Mouse (Mus musculus) retina, postnatal 7 days (tissue): ENCODE results near the gene Rep15.

Source experiments
- DNase-seq: peaks from one replicate; pipeline ENCODE4 v3.0.0-alpha.2; 2012; ENCODE audit warnings: low read depth, low spot score

Rep15 gene

DNA sequence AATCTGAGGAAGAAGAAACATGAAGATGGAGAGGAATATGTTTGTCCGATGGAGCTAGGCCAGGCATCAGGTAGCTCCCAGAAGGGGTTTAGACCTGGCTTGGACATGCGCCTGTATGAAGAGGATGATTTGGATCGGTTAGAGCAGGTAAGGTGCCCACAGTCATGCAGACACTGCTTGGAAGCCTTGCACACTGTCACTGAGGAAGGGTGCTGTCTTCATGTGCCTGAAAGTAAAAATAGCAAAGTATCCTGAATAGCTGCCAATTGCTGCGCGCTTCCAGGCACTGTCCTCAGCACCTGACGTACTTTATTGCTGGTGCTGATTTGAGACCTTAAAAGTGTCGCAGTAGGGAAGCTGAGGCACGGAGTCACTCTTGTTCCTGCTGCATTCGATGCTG is 2.8 kb upstream of the Rep15 start:
- DNase-seq, result no peak

DNA sequence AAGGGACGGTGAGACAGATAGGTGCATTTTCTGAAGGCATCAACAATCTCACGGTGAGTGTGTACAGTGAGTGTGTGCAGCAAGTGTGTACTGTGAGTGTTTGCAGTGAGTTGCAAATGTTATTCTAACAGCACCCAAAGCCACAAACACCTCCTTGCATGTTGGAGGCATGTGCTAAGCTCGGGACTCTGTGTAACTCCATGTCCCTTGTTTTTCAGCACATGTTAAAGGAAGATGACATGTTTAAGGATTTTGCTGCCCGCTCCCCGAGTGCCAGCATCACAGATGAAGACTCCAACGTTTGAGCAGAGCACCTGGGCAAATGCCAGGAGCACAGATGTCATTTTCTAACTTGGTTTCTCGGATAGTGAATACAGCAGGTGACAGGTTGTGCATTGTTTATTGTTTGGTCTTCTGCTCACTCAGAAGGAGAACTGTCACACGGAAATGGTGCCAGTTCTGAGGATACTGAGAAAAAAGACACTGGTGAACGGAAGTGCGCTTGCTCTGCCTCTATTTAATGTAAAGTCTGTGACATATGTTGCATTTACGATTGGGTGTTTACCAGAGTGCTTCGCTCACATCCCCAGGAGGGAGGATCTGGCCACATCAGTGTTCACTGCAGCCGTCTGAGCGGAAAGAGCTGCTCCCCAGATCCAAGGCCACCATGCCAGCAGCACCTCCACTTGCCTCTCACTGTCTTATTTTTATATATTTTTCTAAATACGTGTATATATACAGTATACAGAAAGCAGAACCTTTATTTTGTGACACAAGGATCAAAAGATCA is 2.1 kb upstream of the Rep15 start:
- DNase-seq, result no peak

DNA sequence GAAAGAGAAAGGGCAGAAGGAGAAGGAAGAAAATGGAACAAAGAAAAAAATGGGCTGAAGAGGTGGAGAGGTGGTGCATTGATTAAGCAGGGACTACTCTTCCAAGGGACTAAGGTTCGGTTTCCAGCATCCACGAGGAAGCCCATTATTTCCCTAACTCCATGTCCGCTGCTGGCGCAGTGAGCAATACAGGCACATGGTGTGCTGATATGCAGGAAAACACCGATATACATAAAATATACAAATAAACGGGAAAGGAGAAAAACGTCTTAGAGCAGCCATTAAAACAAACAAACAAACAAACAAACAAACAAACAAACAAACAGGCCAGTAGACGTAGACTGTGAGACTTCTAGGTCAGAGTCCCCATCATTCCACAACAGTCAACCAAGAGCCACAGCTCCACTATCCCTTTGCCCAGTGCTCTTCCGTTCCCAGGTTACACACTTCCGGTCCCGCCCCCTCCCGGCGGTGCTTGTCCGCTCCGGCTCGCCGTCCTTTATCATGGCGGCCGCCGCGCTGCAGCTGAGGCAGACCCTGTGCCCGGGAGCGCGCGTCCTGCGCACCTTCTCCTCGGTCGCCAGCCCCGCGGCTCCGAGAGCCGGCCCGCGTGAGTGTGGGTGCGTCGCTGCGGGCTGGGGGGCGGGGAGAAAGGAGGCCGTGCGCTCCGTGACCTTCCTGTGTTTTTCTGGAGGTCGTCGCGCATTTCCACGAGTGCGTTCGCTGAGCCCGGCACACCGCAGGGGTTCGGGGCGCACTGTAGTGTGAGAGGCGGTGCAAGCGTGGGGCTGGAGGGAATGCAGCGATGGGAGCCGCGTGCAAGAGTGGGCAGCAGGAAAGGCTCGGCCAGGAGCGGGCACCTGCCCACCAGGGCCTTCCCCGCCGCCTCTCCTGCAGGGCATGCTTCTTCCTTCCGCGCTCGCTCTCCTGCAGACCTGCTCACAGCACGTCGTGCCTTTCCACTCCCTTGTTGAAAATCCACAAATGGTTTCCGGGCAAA is 10.2 kb downstream of the Rep15 start, which contains the start of gene Mrps35:
TSS of gene Mrps35 (plus strand) at position 474 of the 1,000 bp plus-strand sequence.
- peak; percentile 83 for DNase-seq

DNA sequence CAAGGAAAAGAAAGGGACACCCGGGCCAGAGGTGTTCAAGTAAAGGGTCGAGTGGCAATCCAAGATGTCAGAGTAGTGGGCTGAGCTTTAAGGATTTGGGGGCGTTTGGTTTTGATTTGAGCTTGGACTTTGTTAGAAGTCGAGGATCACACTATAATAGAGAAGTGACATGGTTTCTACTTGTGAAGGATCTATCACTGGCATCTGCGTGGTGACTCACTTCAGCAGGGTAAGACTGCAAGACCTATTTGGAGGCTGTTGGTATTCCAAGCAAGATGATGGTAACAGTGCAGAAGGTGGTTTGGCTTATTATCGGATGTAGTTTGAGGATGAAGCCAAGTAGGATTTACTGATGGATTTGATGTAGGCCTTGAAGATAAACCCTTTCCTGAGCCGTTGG is 11.2 kb downstream of the Rep15 start:
- DNase-seq, result peak; percentile 25

DNA sequence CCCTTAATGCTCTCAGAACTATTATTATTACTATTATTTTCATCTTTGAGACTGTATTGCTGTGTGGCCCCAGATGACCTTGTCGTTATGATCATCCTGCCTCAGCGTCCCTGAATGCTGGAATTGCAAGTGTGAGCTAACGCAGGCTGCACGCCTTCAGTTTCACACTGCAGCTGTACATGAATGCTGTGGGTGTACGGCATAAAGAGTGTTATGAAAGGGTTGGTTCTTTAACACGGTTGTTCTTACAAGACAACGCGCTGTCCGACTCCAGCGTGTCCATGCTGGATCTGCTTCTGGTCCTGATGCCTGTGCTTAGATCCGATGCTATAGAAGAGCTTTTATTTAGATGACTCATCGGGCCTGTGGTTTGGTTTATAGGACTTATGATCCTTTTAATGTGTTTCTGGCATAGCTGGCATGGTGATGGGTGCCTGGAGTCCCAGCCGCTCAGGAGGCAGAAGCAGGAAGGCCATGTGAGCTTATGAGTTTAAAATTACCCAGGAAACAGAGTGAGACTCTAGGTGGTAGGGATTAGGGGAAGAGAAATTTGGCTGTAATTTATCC is 16.9 kb downstream of the Rep15 start:
- DNase-seq, result no peak

DNA sequence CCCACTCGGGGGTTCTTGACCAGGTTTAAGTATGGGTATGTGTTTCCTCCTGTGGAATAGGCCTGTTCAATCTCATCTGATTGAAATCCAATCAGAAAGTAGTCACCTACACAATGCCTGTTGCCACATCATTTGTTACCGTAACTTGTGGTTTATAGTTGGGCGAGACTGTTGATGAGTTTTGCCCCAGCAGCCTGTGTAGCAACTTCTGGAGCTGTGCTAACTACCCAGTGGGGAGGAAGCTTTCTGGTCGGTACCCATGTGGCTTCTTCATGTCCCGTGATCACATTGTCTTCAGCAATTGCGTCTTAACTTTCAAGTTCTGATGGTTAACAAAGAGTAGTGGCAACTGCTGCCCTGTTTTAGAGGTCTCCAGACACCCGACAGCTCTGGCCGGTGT is 19.3 kb downstream of the Rep15 start:
- no peak for DNase-seq

DNA sequence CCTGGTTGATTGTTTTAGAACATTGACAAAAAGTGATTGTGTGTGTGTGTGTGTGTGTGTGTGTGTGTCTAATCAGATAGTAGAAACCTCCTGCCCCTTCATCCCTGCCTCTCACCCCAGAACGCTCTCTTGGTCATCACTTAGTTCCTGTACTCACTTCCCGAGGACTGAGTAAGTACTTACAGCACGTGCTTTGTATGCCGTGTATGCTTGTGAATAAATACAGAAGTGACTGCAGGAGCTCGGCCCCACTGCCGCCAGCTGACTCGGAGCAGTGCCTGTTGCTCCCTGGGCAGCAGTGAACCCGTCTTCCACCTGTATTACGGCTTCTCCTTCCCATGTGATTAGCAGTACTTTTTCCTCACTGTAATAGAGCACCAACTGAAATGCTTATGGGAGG is 20.1 kb downstream of the Rep15 start:
- DNase-seq, result no peak

DNA sequence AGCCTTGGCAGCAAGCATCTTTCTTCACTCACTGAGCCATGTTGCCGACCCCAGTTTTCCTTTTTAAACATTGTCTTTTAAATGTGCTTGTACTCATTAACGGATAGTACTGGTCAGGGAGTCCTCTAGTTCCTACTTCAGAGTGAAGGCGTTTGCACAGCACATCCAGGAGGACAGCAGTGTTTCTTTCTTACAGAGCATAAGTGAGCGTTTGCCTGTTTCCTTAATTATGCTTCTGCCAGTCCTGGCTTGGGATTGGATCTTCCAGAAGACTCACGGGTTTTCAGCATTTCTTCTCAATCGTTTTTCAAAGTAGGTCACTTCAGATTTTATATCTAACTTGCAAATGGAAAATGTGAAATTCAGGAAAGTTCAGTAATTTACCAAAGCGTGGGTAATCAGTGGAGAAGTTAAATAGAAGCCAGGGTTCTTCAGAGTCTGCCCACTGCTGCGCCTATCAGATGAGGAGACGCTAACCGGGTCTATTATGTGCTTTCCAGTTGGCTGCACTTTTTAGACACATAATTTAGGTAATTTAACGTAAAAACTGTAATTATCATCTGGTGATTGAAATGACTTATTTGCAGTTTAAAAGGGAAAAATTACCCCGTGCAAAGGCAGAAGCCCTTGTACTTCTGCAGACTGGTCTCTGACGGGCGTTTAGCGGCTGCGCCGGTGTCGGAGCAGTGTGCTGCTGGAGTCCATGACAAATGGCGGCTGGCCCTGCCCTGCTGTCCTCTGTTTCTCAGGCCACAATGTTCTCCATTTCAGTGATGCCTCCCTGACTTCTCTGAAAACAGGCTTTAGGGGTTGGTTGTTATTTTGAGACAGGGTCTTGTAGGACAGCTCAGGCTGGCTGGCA is 21.6 kb downstream of the Rep15 start:
- DNase-seq, result no peak

DNA sequence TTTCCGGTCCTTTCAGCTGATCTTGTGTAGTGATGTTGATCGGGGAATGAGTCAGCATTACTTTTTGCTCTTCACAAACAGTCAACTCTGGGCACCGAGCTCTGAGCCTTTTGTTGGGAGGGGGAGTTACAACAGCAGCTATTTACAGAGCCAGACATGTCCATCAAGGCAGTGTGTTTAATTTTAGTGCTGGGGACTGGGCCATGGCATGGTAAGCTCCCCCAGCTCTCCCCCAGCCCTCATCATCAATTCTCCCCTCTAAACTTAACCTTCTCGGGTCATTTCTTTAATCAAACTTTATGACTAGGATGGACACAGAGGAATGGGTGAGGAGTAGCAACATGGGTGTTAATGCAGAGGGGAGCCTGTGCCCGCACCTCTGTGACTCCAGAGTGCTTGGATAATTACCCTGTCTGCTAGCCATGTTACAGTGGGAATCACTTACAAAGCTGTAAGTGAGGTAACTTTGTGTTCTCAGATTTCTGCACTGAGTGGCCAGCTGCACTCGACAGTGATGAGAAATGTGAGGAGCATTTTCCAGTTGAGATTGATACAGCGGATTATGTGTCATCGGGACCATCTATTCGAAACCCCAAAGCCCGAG is 23.1 kb downstream of the Rep15 start:
- DNase-seq, result no peak

DNA sequence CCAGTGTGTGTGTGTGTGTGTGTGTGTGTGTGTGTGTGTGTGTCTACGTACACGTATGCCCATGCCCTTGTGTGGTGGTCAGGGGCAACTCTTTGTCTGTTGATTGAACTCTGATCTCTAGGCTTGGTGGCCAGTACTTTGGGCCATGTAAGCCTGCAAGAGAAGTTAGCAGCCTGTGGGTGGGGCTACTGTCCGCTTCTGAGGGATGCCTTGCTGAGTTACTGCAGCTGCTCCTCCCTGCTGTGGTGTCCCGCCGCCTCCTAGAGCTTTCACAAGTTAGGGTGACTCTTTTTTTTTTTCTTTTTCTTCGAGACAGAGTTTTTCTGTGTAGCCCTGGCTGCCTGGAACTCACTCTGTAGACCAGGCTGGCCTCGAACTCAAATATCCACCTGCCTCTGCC is 26.9 kb downstream of the Rep15 start:
- DNase-seq, result no peak

DNA sequence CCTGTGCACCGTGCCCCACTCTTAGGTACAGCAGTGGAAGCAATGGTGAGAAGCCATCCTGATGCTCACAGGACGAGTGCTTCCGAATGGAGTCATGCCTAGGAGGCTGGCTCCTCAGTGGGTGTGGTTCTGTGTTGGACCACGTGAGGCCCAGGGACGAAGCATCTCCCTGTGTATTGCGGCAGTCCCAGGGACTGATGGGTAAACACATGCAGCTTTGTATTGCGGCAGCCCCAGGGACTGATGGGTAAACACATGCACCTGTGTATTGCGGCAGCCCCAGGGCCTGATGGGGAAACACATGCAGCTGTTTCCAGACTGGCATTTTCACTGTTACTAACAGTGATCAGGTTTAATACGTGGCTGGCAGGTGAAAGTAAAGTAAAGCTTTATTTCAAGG is 29.2 kb downstream of the Rep15 start:
- DNase-seq, result no peak

DNA sequence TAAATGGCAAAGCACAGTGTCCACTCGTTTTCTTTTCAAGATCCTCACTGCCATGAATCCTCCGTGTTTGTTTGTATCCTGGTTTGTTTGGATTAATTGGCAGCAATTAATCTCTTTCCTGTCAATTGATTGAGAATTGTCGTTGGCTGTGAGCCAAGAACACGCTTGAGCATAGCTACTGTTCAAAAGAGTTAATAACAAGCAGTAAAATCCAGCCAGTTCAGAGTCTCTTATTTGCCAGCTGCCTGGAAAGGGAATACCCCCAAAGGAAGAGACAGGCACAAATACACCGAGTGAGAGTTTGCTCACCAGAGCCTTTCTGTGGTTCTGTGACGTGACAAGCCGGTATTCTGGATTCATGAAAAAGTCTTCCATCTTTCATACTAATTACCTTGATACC is 29.6 kb downstream of the Rep15 start:
- no peak for DNase-seq

DNA sequence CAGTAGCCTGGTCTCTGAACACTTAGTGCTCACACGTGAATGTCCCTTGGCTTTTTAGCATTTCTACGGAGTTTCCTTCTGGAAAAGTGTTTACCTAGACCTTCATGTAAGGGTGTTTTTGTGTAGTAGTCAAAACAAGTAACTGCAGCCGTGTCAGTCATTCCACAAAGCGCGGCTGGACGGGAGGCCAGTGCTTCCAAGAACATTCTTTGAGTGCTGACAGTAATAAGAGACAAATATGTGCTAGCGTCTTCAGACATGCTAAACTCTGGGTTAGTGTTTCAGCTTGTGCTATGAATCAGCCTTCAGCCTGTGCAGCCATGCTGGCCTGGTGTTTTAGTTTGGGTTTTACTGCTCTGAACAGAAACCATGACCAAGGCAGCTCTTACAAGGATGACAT is 30.3 kb downstream of the Rep15 start:
- no peak for DNase-seq

DNA sequence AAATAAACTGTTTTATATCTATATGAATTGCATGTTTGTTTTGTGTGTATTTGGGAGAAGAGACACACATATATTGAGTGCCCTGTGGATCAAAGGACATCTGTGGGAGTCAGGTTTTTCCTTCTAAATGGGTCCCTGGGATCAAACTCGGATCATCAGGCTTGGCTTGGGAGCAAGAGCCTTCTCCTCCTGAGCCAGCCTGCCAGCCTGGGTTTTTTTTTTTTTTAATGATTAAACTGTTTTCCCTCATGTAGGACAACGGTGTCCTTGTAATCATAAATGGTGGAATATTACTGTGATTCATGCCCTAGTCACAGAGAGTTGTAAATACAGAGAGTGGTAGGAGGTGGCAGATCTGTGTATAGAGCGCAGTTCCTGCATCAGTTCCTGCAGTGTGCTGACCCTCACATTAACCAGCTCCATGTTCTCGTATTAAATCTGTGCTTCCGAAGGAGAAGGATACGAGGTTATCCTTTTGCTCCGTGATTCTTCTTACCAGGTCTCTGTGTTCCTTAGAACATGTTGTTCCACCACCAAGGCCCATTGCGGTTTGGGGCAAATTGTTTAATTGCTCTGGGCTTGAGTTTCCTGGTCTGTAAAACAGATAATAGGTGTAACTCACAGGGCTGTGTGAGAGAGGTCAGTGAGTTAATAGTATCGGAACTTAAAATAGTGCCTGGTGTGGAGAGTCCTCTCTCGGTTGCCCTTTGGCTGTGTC is 32.0 kb downstream of the Rep15 start:
- DNase-seq, result no peak

DNA sequence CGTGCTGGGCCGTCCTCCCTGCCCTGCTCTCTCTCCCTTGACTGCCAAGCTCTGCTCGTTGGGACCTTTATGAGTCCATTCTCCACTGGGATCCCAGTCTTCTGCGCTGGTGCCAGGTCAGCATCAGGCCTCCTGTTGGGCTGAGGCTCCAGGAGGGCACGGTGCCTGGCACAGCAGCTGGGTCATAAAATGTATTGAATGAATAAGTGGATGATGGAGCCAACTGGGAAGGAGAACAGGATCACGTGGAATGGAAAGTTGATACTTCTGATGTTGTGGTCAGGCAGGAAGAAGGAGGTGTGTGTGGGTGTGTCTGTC is 32.5 kb downstream of the Rep15 start:
- no peak for DNase-seq

DNA sequence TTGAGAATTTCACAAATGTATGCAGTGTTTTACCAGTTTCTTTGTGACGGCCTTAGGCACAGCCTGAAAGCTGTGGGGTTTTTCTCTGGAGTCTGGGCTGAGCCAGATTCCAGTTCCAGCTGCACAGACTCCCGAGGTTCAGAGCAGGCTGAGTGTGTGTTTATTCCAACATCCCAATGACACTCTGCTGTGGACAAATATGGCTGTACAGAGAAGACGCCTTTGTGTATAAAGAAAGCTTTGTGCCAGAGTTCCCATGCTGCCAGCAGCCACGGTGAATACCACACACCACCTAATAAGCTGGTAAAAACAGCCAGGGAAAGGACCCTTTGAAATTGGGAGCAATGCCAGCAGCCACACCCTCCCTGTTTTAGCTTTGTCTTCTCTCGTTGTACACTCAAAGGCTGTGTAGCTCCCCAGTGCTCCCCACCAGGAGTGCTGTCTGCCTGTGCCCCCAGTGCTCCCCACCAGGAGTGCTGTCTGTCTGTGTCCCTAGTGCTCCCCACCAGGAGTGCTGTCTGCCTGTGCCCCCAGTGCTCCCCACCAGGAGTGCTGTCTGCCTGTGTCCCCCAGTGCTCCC is 43.5 kb downstream of the Rep15 start:
- DNase-seq, result no peak

DNA sequence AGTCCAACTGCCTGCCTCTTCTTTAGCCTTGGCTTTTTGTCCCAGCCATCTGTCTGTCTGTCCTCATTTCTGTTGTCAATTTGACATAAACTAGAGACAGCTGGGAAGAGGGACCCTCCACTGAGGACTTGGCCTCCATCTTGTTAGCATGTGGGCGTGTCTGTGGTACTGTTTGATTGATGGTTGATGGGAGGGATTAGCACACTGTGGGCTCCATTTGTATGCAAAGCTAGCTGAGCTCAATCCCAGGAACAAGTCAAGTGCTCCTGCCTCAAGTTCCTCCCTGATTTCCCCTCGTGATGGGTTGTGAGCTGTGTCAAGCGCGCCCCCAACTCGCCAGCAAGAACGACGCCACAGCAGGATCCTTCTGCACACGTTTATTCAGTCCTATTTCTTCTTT is 44.5 kb downstream of the Rep15 start:
- no peak for DNase-seq

DNA sequence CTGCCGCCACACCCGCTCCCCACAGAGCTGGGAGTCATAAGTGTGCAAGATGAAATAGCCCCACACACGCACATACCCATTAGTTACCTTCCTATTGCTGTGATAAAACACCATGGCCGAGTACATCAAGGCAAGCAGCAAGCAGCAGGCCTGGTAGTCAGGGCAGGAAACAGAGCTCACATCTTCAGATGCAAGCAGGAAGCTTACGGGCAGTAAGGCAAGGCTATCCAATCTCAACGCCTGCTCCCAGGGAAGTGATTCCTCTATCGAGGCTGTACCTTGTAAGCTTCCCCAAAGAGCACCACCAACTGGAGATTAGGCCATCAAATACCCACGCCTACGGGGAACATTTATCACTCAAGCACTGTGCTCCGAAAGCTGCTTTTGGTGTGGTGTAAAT is 47.5 kb downstream of the Rep15 start:
- DNase-seq, result no peak
